Mouse (Mus musculus): Measurements from ENCODE around the gene Fig4.

- TF ChIP-seq CTCF (conservative IDR thresholded peaks at IDR 0.05; ENCODE audit: low read length): no peak
- no peak for TF ChIP-seq NANOG (IDR thresholded peaks at IDR 0.05; ENCODE audit: borderline replicate concordance, low read length)
- no peak for TF ChIP-seq POU5F1 (IDR thresholded peaks at IDR 0.05; ENCODE audit: borderline replicate concordance, low read length)
Measured at GRCm38 (mm10) chr10:41231163-41231835, 71.8 kb downstream of the Fig4 start.
